Mouse (Mus musculus): ENCODE results near the gene Kalrn.

Gene Kalrn

GRCm38 (mm10) chr16:34061661-34062060 is 511.7 kb downstream of the Kalrn start:
- no peak for DNase-seq

DNA sequence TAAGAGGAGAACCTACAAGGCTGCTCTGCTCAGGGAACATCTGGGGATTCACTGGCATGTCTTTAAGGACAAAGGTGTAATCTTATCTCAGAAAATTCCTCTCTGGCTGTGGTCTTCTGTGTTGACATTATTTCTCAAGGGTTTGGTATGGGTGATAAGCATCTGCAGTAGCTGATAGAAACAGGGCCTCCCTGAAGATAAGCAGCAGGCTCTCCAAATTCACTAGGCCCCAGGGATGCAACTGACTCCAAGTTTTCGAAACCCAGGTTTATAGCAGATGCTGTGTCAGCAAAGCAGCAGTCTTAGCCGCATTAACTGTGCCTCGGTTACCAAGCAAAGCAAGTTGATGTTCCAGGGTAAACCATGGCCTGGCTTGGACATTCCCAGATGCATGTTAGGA is 514.7 kb downstream of the Kalrn start:
- DNase-seq, result no peak

DNA sequence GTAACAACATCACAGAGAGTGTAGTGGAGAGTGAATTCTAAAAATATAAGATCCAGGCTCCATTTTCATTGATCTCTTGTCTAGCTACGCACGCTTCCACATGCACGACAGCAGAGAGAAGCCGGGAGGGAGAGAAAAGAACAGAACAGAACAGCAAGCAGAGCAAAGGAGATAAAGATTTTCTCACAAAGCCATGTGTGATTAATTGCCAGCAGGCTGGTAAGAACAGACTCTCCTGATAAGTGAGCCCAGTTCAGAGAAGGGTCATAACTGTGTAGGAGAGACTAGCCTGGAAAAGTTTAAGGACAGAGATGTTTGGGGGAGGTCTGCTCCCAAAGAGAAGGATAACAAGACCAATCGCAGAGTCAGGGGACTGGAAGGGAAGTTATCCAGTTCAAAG is 515.9 kb downstream of the Kalrn start:
- DNase-seq, result no peak

- DNase-seq, result no peak
Measured at GRCm38 (mm10) chr16:34056418-34057111, 516.8 kb downstream of the Kalrn start.

GRCm38 (mm10) chr16:34050090-34050489 is 523.2 kb downstream of the Kalrn start:
- DNase-seq, result no peak

DNA sequence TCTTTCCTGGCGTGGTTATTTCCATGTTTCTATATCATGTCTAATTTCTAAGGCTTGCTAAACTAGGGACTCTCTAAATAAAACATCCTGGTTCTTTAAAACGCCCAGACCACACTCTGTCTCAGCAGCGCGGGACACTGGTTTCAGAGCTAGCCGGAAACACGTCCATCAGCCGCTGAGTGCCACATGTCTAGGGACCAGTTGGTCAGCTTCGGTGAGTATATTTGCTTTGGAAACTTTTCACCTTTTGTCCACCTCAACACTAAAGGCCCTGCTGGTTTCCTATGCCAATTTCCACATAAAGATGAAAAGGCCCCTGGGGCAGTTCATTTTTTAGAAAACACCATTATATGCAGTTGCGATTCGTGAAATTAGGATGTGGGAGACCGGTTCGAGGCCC is 524.0 kb downstream of the Kalrn start:
- DNase-seq, result no peak

GRCm38 (mm10) chr16:34048232-34048631 is 525.1 kb downstream of the Kalrn start:
- DNase-seq, result no peak

DNA sequence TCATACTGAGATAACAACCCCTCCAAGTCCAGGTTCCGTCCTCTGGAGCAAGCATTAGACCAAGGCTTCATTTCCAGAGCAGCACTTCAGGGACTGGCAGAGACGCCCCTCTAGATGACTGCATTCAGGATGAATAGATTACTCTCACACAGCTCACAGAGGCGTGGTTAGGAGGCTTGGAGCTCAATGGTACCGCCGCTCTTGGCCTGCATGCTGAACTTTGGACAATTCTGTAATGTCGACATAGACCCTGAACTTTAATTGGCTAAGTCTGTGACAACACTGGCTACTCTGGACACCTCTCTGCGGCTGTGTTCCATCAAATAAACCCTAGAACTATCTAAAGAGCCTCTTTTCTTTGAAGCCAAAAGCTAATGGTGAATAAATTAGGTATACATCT is 525.8 kb downstream of the Kalrn start:
- no peak for DNase-seq

GRCm38 (mm10) chr16:34047006-34047360 is 526.3 kb downstream of the Kalrn start:
- no peak for DNase-seq

- DNase-seq, result no peak
Measured at GRCm38 (mm10) chr16:34046268-34047005, 526.9 kb downstream of the Kalrn start.

DNA sequence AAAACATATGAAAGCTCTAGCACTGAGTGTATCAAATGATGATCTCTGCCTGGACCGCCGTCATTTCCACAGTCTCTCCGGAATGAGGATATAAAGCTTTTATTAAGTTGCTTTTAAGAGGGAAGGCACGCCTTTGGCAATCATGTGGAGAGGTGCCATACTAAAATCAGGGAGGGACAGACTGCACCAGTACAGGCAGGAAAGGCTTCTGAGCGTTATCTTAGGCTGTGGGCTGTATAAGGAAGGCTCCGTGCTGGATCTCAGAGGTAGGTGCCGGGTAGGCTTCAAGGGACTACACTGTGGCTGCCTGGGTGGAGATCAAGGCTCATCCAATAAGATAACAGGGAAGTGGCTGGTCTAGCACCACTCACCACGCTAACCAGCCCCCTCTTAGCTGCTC is 528.8 kb downstream of the Kalrn start:
- no peak for DNase-seq

DNA sequence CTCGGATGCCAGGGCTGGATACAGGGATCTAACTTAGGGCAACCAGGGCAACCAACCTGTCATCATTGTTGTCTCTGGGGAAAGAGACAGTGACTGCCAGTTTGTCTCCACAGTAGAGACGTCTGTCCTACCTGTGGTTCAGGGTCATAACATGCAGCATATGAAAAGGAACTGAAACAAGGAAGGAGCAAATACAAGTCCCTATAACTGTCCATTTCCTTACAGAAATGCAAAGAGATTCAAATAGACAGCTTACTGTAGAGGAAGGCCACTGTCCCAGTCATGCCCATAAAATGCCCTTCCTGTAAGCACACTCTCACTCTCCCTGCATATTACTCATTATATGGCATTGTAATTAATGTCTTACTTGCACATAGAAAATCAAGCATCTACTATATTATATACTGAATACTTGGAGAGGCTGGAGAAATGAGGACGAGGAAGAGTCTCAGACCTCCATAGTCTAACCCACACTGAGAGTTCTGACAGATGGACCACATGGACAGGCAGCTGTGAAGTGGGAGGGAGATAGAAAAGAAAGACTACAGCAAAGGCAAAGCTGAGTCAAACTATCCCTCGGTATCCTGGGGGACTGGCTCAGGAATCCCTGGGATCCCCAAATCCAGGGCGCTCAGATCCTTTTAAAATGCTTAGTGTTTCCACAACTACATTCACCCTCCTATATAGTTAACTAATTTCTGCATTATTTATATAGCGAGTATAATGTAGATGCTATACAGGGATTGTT is 530.1 kb downstream of the Kalrn start:
- no peak for DNase-seq

- no peak for DNase-seq
Measured at GRCm38 (mm10) chr16:34042586-34042985, 530.7 kb downstream of the Kalrn start.

- DNase-seq, result no peak
Measured at GRCm38 (mm10) chr16:34040276-34040675, 533.1 kb downstream of the Kalrn start.

GRCm38 (mm10) chr16:34039736-34040135 is 533.6 kb downstream of the Kalrn start:
- DNase-seq, result peak; percentile 41 to 64

DNA sequence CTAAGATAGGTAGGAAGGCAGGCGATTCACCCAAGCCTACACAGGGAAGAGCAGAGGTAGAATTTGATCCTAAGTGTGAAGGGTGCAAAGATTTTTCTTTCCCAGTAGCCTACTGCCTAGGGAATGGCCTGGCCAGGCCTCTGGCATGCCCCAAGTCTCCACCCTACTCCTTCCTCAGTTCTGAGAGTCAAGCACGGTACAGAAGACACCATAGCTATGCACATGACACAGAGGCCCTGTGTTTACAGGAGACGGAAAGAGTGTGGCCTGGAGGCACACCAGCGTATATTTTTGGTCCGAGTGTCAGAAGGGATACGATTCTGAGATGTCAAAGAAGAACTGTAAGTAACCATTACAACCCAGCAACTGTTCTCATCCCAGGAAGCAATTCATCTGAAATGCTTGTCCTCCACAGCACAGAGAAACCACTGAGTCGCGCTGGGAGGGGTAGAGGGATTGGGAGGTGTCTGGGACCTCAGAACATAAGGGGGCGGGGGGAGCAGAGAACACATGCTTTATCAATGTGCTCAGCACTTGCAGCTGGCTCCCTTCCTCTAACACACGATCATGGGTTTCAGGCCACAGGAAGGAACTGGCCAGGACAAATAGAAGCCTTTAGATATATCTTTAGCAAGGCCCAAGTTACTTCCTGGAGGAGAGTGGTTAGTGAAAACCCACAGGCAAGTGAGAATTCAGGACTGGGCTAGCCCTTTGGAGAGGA is 536.8 kb downstream of the Kalrn start:
- DNase-seq, result peak; percentile 56 to 74

- no peak for DNase-seq
Measured at GRCm38 (mm10) chr16:34035780-34036179, 537.6 kb downstream of the Kalrn start.

- DNase-seq, result no peak
Measured at GRCm38 (mm10) chr16:34034267-34034666, 539.1 kb downstream of the Kalrn start.

DNA sequence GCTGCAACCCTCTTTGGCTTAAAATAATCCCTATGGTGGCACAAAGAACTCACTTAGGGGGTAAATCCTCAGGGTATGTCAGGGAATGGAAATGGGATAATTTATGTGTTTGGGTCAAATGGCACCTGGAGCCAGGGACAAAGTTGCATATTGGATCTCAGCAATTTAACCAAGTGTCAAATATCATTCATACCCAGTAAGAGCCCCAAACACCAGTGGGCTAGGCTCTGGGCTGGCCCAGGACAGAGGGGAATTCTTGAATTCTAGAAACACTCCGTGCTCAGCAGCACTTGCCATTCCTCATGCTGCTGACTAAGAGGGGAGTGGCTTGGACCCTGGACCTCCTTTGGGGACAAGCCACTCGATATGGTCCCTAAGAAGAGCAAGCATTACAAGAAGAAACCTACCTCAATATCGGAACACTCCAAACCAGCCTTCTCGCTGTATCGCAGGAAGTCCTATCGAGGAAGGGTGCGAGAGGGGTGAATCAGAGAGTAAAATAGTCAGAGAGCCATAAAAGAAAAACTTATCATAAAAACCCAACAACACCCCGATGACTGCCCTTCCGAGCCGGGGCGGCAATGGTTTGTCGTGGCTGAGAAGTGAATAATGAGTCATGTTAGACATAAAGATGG is 541.2 kb downstream of the Kalrn start:
- DNase-seq, result no peak

GRCm38 (mm10) chr16:34031565-34031964 is 541.8 kb downstream of the Kalrn start:
- no peak for DNase-seq

GRCm38 (mm10) chr16:34030379-34030778 is 543.0 kb downstream of the Kalrn start:
- no peak for DNase-seq

GRCm38 (mm10) chr16:34029790-34030189 is 543.5 kb downstream of the Kalrn start:
- peak; percentile 34 to 60 for DNase-seq

GRCm38 (mm10) chr16:34017241-34017640 is 556.1 kb downstream of the Kalrn start:
- no peak for DNase-seq
